Mouse (Mus musculus): ENCODE measurements around the gene Alk. TPM values are rescaled to one million over a fixed set of nuclear protein-coding genes. Genes with fewer than 3 reads are reported as not detected.

Gene Alk
- polyA plus RNA-seq, 1 experiment from 2014 or later: 0.51 TPM

DNA sequence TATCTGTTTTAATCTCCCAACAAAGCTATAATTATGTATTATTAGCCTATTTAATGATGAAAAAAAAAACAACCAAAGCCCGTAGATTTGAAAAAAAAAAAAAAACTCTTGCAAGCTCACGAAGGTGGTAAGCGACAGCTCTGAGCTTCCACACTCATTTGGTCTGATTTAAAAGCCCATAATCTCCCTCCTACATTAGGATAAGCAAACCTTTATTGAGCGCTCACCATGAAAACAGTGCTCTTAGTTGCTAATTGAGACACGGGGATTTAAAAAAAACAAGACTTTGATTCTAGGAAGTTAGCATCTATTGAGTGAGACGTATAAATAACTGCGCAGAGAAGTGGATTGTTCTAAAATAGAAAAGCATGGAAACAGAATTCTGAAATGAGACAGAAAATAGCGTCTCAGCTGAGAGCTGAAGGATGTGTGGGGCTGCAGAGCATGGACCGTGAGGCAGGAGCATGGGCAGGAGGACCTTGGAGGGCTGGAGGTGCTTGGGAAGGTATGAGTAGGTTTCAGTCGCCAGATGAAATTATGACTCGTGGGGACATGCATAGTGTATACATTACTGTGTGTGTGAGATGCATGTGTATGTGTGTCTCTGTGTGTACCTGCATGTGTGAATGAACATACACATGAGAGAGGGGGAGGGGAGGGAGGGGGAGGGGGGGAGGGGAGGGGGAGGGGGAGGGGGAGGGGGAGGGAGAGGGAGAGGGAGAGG is 560.6 kb downstream of the Alk start:
- no peaks in the 10 kb centered on the region for H3K9me3 ChIP-seq (ENCODE audit: control insufficient read depth, low read length)
- H3K4me1 ChIP-seq (replicated peaks; ENCODE audit: control insufficient read depth, insufficient read depth, low read length): no peaks in the 10 kb centered on the region
- H3K36me3 ChIP-seq (ENCODE audit: control insufficient read depth, insufficient read depth, low read length): no peaks in the 10 kb centered on the region
- ATAC-seq (ENCODE audit: low FRiP score) (no peak), DNase-seq (ENCODE audit: low spot score) (no peak)
- H3K4me3 ChIP-seq (ENCODE audit: low read depth, low read length): no peak overlapping the region
- 80% methylated on average over 11 of the region's 11 CpGs for WGBS
- H3K9ac ChIP-seq (ENCODE audit: low read depth, low read length): no peak overlapping the region
- no peak overlapping the region for H3K27ac ChIP-seq (ENCODE audit: low read depth, low read length)
- no peaks in the 10 kb centered on the region for H3K27me3 ChIP-seq (ENCODE audit: control insufficient read depth, insufficient read depth, low read length)
- no peak overlapping the region for H3K4me2 ChIP-seq (replicated peaks; ENCODE audit: low read depth, low read length)

DNA sequence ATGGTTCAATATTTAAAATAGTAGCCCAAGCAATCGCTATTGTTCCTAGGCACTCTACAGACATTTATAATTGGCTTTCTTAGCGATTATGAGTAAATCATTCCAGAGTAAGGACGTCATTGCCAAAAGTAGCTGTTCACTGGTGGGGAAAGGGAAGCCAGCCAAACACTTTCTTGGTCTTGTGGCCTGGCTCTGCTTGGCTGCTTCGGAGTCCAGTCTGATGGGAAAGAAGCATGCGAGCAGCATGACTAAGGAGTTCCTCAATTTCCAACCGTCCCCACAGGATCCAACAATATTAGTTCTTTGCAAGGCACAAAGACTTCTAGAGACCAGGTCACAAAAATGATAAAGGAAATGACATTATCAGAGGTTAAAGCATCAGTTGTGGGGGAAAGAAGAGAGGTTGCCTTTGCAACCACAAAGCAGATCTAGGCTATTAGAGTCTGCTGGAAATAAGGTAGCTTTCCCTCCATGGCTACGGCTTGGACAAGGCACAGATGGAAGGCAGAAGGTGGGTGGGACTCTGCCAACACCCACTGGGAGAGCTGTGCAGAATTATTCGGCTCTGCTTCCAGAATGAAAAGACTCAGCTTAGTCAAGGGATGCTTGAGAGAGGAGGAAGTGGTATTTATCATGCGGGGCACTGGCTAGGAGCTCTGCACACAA is 561.3 kb downstream of the Alk start:
- Histone ChIP-seq H3K9me3 (ENCODE audit: control insufficient read depth, low read length) (no peaks in the 10 kb centered on the region), H3K4me3 (ENCODE audit: low read depth, low read length) (no peak overlapping the region), H3K4me2 (replicated peaks; ENCODE audit: low read depth, low read length) (no peak overlapping the region), H3K27me3 (ENCODE audit: control insufficient read depth, insufficient read depth, low read length) (no peaks in the 10 kb centered on the region), H3K27ac (ENCODE audit: low read depth, low read length) (no peak overlapping the region), H3K36me3 (ENCODE audit: control insufficient read depth, insufficient read depth, low read length) (no peaks in the 10 kb centered on the region), H3K4me1 (replicated peaks; ENCODE audit: control insufficient read depth, insufficient read depth, low read length) (no peaks in the 10 kb centered on the region), H3K9ac (ENCODE audit: low read depth, low read length) (no peak overlapping the region)
- DNase-seq (ENCODE audit: low spot score): no peak
- 76% methylated on average over 9 of the region's 9 CpGs for WGBS
- no peak for ATAC-seq (ENCODE audit: low FRiP score)

DNA sequence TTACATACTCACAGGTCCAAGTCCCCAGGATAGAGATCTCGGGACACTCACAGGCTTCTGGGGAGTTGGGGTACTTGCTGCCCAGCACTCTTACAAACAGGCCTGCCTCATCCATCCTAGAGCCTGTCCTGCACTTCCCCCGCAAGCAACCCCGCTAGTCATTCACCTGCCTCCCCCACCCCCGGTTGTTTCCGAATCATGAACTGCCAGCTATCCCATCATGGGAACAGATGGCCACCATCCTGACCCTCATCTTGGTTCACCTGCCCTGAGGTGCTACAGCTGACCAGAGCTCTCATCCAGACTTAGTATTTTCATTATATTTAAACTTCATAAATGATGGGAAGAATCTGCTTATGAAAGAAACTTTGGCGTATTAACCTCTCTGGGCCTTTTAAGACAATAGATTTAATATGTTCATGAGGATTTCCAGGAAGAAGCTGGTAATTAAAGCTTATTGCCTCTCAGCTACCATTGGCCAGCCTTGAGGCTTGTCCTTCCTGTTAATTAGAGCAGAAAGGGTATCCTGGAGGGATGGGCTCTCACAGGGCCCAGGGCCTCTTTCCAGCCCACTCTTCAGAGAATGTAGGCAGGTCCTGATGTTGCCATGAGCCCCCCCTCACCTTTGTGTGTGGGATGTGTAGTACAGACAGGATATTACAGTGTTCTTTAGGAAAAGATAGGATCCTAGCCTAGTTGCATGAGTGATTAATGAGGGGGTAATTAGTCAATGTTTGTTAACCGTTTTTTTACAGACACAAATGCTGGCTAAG is 565.1 kb downstream of the Alk start:
- Histone ChIP-seq H3K9me3 (ENCODE audit: control insufficient read depth, low read length) (no peaks in the 10 kb centered on the region), H3K9ac (ENCODE audit: low read depth, low read length) (no peak overlapping the region), H3K4me1 (replicated peaks; ENCODE audit: control insufficient read depth, insufficient read depth, low read length) (no peaks in the 10 kb centered on the region), H3K27me3 (ENCODE audit: control insufficient read depth, insufficient read depth, low read length) (no peaks in the 10 kb centered on the region), H3K27ac (ENCODE audit: low read depth, low read length) (no peak overlapping the region), H3K4me3 (ENCODE audit: low read depth, low read length) (no peak overlapping the region), H3K4me2 (replicated peaks; ENCODE audit: low read depth, low read length) (no peak overlapping the region), H3K36me3 (ENCODE audit: control insufficient read depth, insufficient read depth, low read length) (no peaks in the 10 kb centered on the region)
- DNase-seq (ENCODE audit: low spot score) (no peak), ATAC-seq (ENCODE audit: low FRiP score) (no peak)
- 83% methylated on average over 7 of the region's 7 CpGs for WGBS

DNA sequence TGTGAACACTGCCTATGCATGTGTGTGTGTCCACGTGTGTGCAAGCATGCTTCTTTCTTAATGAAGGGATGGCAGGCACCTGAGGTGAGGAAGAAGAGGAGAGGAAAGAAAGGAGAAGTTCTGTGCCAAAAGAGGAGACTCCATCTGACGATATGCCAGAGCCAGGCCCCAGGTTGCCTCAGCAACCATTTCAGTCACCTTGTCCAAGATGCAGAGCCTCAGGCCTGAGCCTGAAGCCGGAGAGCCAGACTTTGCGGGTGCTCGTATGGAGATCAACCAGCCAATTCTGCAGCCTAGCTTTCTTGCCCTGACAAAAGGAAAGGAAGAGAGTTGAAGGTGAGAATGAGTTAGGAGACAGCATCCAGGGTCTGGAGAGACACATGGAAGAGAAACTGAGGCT is 566.1 kb downstream of the Alk start:
- no peaks in the 10 kb centered on the region for H3K4me1 ChIP-seq (replicated peaks; ENCODE audit: control insufficient read depth, insufficient read depth, low read length)
- no peaks in the 10 kb centered on the region for H3K36me3 ChIP-seq (ENCODE audit: control insufficient read depth, insufficient read depth, low read length)
- H3K4me2 ChIP-seq (replicated peaks; ENCODE audit: low read depth, low read length): no peak overlapping the region
- H3K9me3 ChIP-seq (ENCODE audit: control insufficient read depth, low read length): no peaks in the 10 kb centered on the region
- no peaks in the 10 kb centered on the region for H3K27me3 ChIP-seq (ENCODE audit: control insufficient read depth, insufficient read depth, low read length)
- H3K27ac ChIP-seq (ENCODE audit: low read depth, low read length): no peak overlapping the region
- H3K9ac ChIP-seq (ENCODE audit: low read depth, low read length): no peak overlapping the region
- H3K4me3 ChIP-seq (ENCODE audit: low read depth, low read length): no peak overlapping the region
- DNase-seq (ENCODE audit: low spot score) (no peak), ATAC-seq (ENCODE audit: low FRiP score) (no peak)
- 85% methylated on average over 5 of the region's 5 CpGs for WGBS

DNA sequence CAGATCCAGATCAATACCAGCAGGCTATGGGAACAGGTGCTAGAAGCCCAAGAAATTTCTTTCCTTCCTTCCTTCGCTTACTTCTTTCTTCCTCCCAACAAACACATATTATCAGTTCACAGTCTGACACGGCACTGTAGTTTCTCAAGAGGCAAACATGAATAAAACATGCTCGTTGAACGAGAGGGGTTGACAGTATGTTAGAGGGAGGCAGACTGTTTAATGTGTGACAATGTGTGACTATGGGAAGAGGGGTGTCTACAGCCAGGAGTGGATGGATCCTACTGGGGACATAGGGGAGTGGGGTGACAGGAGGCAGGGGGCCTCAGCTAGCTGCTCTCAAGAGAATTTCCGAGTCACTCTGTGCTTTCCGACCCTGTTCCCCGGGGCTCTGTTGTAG is 573.8 kb downstream of the Alk start:
- Histone ChIP-seq H3K4me2 (replicated peaks; ENCODE audit: low read depth, low read length) (no peak overlapping the region), H3K9me3 (ENCODE audit: control insufficient read depth, low read length) (no peaks in the 10 kb centered on the region), H3K27me3 (ENCODE audit: control insufficient read depth, insufficient read depth, low read length) (no peaks in the 10 kb centered on the region), H3K36me3 (ENCODE audit: control insufficient read depth, insufficient read depth, low read length) (no peaks in the 10 kb centered on the region), H3K9ac (ENCODE audit: low read depth, low read length) (no peak overlapping the region), H3K4me1 (replicated peaks; ENCODE audit: control insufficient read depth, insufficient read depth, low read length) (no peaks in the 10 kb centered on the region), H3K27ac (ENCODE audit: low read depth, low read length) (no peak overlapping the region), H3K4me3 (ENCODE audit: low read depth, low read length) (no peak overlapping the region)
- 68% methylated on average over 7 of the region's 7 CpGs for WGBS
- DNase-seq (ENCODE audit: low spot score): no peak
- no peak for ATAC-seq (ENCODE audit: low FRiP score)

DNA sequence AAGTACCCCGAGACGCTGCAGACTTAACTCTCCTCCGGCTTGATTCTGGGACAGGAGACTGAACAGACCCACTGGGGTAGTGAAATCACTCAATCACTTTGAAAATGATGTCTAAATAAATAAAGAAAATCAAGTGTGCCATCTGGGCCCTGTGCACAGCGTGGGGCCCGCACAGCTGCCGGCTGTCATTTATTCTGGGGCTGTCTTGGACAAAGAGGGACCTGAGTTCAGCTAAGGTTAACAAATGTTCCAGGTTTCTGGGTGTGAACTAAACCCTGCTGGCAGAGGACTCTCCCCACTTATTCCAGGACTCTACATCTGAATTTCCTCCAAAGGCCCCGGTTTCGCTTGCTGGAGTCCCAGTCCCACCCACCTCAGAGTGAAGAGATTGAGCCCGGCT is 581.1 kb downstream of the Alk start:
- H3K4me2 ChIP-seq (replicated peaks; ENCODE audit: low read depth, low read length): no peak overlapping the region
- H3K9ac ChIP-seq (ENCODE audit: low read depth, low read length): no peak overlapping the region
- WGBS: 58% methylated on average over 9 of the region's 9 CpGs
- no peaks in the 10 kb centered on the region for H3K27me3 ChIP-seq (ENCODE audit: control insufficient read depth, insufficient read depth, low read length)
- no peaks in the 10 kb centered on the region for H3K9me3 ChIP-seq (ENCODE audit: control insufficient read depth, low read length)
- peak; percentile 61 for ATAC-seq (ENCODE audit: low FRiP score)
- no peak overlapping the region for H3K4me3 ChIP-seq (ENCODE audit: low read depth, low read length)
- DNase-seq (ENCODE audit: low spot score): peak; percentile 10
- no peaks in the 10 kb centered on the region for H3K36me3 ChIP-seq (ENCODE audit: control insufficient read depth, insufficient read depth, low read length)
- peak overlapping the region; percentile 24; the same call in 1 of the 2 replicates for H3K27ac ChIP-seq (ENCODE audit: low read depth, low read length)
- no peaks in the 10 kb centered on the region for H3K4me1 ChIP-seq (replicated peaks; ENCODE audit: control insufficient read depth, insufficient read depth, low read length)

DNA sequence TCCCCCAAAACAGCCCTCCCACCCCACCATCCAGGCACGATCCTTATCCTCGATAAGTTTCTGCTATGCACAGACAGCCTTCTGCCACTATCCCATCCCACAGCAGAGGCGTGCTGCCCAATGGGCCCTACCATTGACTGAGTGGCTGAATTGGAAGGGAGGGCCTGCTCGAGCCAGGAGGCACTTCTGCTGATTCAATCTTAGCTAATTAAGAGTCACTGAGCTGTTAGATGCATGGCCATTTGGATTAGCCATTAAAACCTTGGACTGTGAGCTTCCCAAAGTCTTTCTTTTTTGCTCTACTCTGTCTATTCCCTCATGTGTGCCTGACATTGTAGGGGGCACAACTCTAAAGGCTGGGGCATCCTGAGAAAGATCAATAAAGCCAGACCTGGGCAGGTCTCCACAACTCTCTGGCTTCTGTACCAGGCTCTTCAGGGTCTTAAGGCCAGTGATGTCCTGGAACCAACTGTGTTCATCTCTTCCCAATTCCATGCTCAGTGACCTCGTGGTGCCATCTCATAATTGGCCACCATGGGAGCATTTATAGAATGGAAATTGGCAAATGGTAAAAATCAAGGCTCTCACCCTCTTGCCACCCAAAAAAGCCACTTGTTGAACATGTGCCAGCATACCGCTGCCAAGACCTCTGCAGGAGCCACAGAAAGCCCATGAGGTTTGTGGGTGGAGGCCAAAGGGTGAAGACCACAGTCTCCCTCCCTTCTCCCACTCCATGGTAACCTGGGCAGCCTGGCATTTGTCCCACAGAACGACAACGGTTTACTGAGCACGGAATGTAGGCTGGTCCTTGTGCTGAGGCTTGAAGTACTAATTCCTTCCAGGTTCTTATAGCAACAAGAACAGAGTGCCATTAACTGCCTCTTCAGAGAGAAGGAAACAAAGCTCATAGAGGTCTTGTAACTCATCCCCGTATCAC is 582.4 kb downstream of the Alk start:
- DNase-seq (ENCODE audit: low spot score) (no peak), ATAC-seq (ENCODE audit: low FRiP score) (no peak)
- Histone ChIP-seq H3K36me3 (ENCODE audit: control insufficient read depth, insufficient read depth, low read length) (no peaks in the 10 kb centered on the region), H3K4me3 (ENCODE audit: low read depth, low read length) (no peak overlapping the region), H3K9me3 (ENCODE audit: control insufficient read depth, low read length) (no peaks in the 10 kb centered on the region), H3K4me1 (replicated peaks; ENCODE audit: control insufficient read depth, insufficient read depth, low read length) (no peaks in the 10 kb centered on the region), H3K27ac (ENCODE audit: low read depth, low read length) (no peak overlapping the region), H3K9ac (ENCODE audit: low read depth, low read length) (no peak overlapping the region), H3K27me3 (ENCODE audit: control insufficient read depth, insufficient read depth, low read length) (no peaks in the 10 kb centered on the region), H3K4me2 (replicated peaks; ENCODE audit: low read depth, low read length) (no peak overlapping the region)
- WGBS: 81% methylated on average over 10 of the region's 10 CpGs

DNA sequence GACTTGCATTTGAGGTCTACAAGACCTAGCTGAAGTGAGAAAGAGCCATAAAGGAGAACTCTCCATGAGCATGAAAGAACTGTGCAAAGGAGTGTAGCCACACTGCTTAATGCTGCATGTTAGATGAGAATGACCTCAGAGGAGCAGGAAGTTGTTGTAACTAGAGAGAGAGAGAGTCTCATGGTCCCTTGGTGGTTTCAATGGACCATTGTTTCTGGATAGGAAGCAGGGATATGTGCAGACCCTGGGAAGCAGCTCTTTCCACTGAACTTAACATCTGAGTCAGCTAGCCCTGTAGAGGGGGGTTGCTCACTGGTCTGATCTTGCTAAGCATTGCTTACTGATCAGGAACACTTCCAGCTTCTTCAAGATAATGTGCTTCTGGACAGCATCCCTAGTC is 587.1 kb downstream of the Alk start:
- H3K9me3 ChIP-seq (ENCODE audit: control insufficient read depth, low read length): no peaks in the 10 kb centered on the region
- H3K4me2 ChIP-seq (replicated peaks; ENCODE audit: low read depth, low read length): no peak overlapping the region
- no peak for ATAC-seq (ENCODE audit: low FRiP score)
- H3K4me1 ChIP-seq (replicated peaks; ENCODE audit: control insufficient read depth, insufficient read depth, low read length): no peaks in the 10 kb centered on the region
- no peak overlapping the region for H3K4me3 ChIP-seq (ENCODE audit: low read depth, low read length)
- H3K9ac ChIP-seq (ENCODE audit: low read depth, low read length): no peak overlapping the region
- no peak for DNase-seq (ENCODE audit: low spot score)
- H3K36me3 ChIP-seq (ENCODE audit: control insufficient read depth, insufficient read depth, low read length): no peaks in the 10 kb centered on the region
- no peak overlapping the region for H3K27ac ChIP-seq (ENCODE audit: low read depth, low read length)
- no peaks in the 10 kb centered on the region for H3K27me3 ChIP-seq (ENCODE audit: control insufficient read depth, insufficient read depth, low read length)
